Mouse (Mus musculus) lung, embryonic 16.5 days (tissue): ENCODE measurements around the gene Ttc16. TPM values are rescaled to one million over a fixed set of nuclear protein-coding genes. Genes with fewer than 3 reads are reported as not detected.

Experiments used
- ATAC-seq: fragments of 200-750 bp; cut with Nextera tagmentation; 2 replicates; pipeline ENCODE4 v1.8.0; 2017; ENCODE audit warnings: low read depth, mild to moderate bottlenecking, moderate library complexity
- H3K27ac ChIP-seq: fragments of 300-500 bp; sonication (generic); 2 replicates; pipeline ENCODE4 v1.5.1; 2014; ENCODE audit warnings: mild to moderate bottlenecking, control low read depth, low read length
- H3K27me3 ChIP-seq: fragments of 300-500 bp; sonication (generic); 2 replicates; pipeline ENCODE4 v1.6.1; 2014; ENCODE audit warnings: low read depth, low read length, mixed read lengths; ENCODE audit not compliant: control insufficient read depth, insufficient read depth
- H3K36me3 ChIP-seq: fragments of 300-500 bp; sonication (generic); 2 replicates; pipeline ENCODE4 v1.6.1; 2014; ENCODE audit warnings: low read length; ENCODE audit not compliant: control insufficient read depth, insufficient read depth
- H3K4me1 ChIP-seq: fragments of 300-500 bp; sonication (generic); replicated peaks from 2 replicates; pipeline ENCODE4 v1.6.1; 2014; ENCODE audit warnings: low read length, mixed read lengths; ENCODE audit not compliant: control insufficient read depth, insufficient read depth
- H3K4me2 ChIP-seq: fragments of 300-500 bp; sonication (generic); 2 replicates; pipeline ENCODE4 v1.6.1; 2014; ENCODE audit warnings: low read depth, low read length, control low read depth
- H3K4me3 ChIP-seq: fragments of 300-500 bp; sonication (generic); 2 replicates; pipeline ENCODE4 v1.5.1; 2014; ENCODE audit warnings: mild to moderate bottlenecking, low read length, control low read depth
- H3K9ac ChIP-seq: fragments of 300-500 bp; sonication (generic); 2 replicates; pipeline ENCODE4 v1.6.1; 2014; ENCODE audit warnings: low read length, control low read depth
- H3K9me3 ChIP-seq: fragments of 300-500 bp; sonication (generic); 2 replicates; pipeline ENCODE4 v1.6.1; 2016; ENCODE audit warnings: low read length; ENCODE audit not compliant: control insufficient read depth
- WGBS: fragments of 180-500 bp; shearing (Covaris S2); extraction: QIAGEN DNeasy Blood & Tissue Kit; methylation state at CpG from one replicate; pipeline ENCODE4 v1.1.7; 2014; 5-methylcytosine and 5-hydroxymethylcytosine counted together
- polyA plus RNA-seq: library from polyadenylated mRNA; unstranded; fragments of >200 nt; fragmentation: Nextera tagmentation; extraction: Ambion mirVana; gene quantifications from 2 replicates; pipeline ENCODE4 v1.2.1, GENCODE M21; 2015

Ttc16 gene
- polyA plus RNA-seq, 1 experiment from 2014 or later = 1.2 TPM

- H3K9me3 ChIP-seq = no peaks in the 10 kb centered on the region
- peaks cover 14% of the 10 kb centered on the region for H3K4me1 ChIP-seq
- no peak overlapping the region for H3K27ac ChIP-seq
- ATAC-seq = no peak
- no peak overlapping the region for H3K4me3 ChIP-seq
- 81% methylated on average over 3 of the region's 3 CpGs for whole genome bisulfite sequencing
- H3K4me2 ChIP-seq = no peak overlapping the region
- H3K36me3 ChIP-seq = no peaks in the 10 kb centered on the region
- no peak overlapping the region for H3K9ac ChIP-seq
- no peaks in the 10 kb centered on the region for H3K27me3 ChIP-seq
Measured at GRCm38 (mm10) chr2:32720053-32720452, 55.4 kb downstream of the Ttc16 start.

- WGBS = 33% methylated on average over 9 of the region's 9 CpGs
- Histone ChIP-seq H3K27ac (no peak overlapping the region), H3K36me3 (no peaks in the 10 kb centered on the region), H3K9me3 (no peaks in the 10 kb centered on the region), H3K4me1 (peaks cover 16% of the 10 kb centered on the region), H3K9ac (peak overlapping the region; percentile 43), H3K27me3 (no peaks in the 10 kb centered on the region), H3K4me3 (no peak overlapping the region), H3K4me2 (no peak overlapping the region)
- no peak for ATAC-seq
Measured at GRCm38 (mm10) chr2:32718761-32719160, 56.7 kb downstream of the Ttc16 start.

GRCm38 (mm10) chr2:32714987-32715425, 60.4 kb downstream of the Ttc16 start:
- 47% methylated on average over 4 of the region's 4 CpGs for WGBS

GRCm38 (mm10) chr2:32714117-32714986, 61.1 kb downstream of the Ttc16 start:
- H3K4me1 ChIP-seq = peaks cover 15% of the 10 kb centered on the region
- ATAC-seq = no peak
- H3K27me3 ChIP-seq = no peaks in the 10 kb centered on the region
- H3K4me2 ChIP-seq = peak overlapping the region; percentile 72; the same call in 1 of the 2 replicates
- peak overlapping the region; percentile 97 for H3K27ac ChIP-seq
- no peaks in the 10 kb centered on the region for H3K9me3 ChIP-seq
- no peak overlapping the region for H3K4me3 ChIP-seq
- H3K9ac ChIP-seq = peak overlapping the region; percentile 62
- H3K36me3 ChIP-seq = peaks cover 10% of the 10 kb centered on the region
- 46% methylated on average over 11 of the region's 11 CpGs for WGBS

More at GRCm38 (mm10) chr2:32714987-32715425, 60.4 kb downstream of the Ttc16 start:
- no peaks in the 10 kb centered on the region for H3K9me3 ChIP-seq
- ATAC-seq = no peak
- no peaks in the 10 kb centered on the region for H3K27me3 ChIP-seq
- H3K4me1 ChIP-seq = peaks cover 15% of the 10 kb centered on the region
- peaks cover 3% of the 10 kb centered on the region for H3K36me3 ChIP-seq
- H3K9ac ChIP-seq = no peak overlapping the region
- H3K4me3 ChIP-seq = no peak overlapping the region
- peak overlapping the region; percentile 62 for H3K27ac ChIP-seq
- no peak overlapping the region for H3K4me2 ChIP-seq

- peaks cover 20% of the 10 kb centered on the region for H3K36me3 ChIP-seq
- H3K27me3 ChIP-seq = no peaks in the 10 kb centered on the region
- under 1% methylated on average over 46 of the region's 79 CpGs for WGBS
- ATAC-seq = peak; percentile 89
- H3K9ac ChIP-seq = peak within 1 kb of the TSS; percentile 88
- peaks cover 15% of the 10 kb centered on the region for H3K4me1 ChIP-seq
- peak within 1 kb of the TSS; percentile 82 for H3K4me2 ChIP-seq
- H3K4me3 ChIP-seq = peak within 1 kb of the TSS; percentile 70
- H3K27ac ChIP-seq = peak within 1 kb of the TSS; percentile 97
- no peaks in the 10 kb centered on the region for H3K9me3 ChIP-seq
Measured at GRCm38 (mm10) chr2:32712934-32713817, 62.3 kb downstream of the Ttc16 start, which contains the start of gene Cdk9. TSS of gene Cdk9 (minus strand) at chr2:32713076.

- Histone ChIP-seq H3K4me1 (peaks cover 15% of the 10 kb centered on the region), H3K36me3 (peaks cover 26% of the 10 kb centered on the region), H3K4me2 (peak overlapping the region; percentile 82), H3K27me3 (no peaks in the 10 kb centered on the region), H3K9ac (peak overlapping the region; percentile 88), H3K4me3 (peak overlapping the region; percentile 70), H3K27ac (peak overlapping the region; percentile 97), H3K9me3 (no peaks in the 10 kb centered on the region)
- 0% methylated on average over 30 of the region's 44 CpGs for WGBS
- ATAC-seq = peak; percentile 93
Measured at GRCm38 (mm10) chr2:32712586-32712933, 62.9 kb downstream of the Ttc16 start.

- Histone ChIP-seq H3K9ac (peak overlapping the region; percentile 88), H3K4me2 (peak overlapping the region; percentile 82), H3K27me3 (no peaks in the 10 kb centered on the region), H3K27ac (peak overlapping the region; percentile 78), H3K9me3 (no peaks in the 10 kb centered on the region), H3K36me3 (peaks cover 28% of the 10 kb centered on the region), H3K4me3 (peak overlapping the region; percentile 70), H3K4me1 (peaks cover 15% of the 10 kb centered on the region)
- WGBS = 0% methylated on average over 41 of the region's 41 CpGs
- ATAC-seq = peak; percentile 41
Measured at GRCm38 (mm10) chr2:32712108-32712551, 63.3 kb downstream of the Ttc16 start.

GRCm38 (mm10) chr2:32711301-32712056, 64.0 kb downstream of the Ttc16 start:
- ATAC-seq = no peak
- H3K36me3 ChIP-seq = peaks cover 33% of the 10 kb centered on the region
- no peaks in the 10 kb centered on the region for H3K9me3 ChIP-seq
- no peaks in the 10 kb centered on the region for H3K27me3 ChIP-seq
- WGBS = 23% methylated on average over 9 of the region's 9 CpGs
- peak overlapping the region; percentile 82 for H3K4me2 ChIP-seq
- H3K4me1 ChIP-seq = peaks cover 15% of the 10 kb centered on the region
- H3K27ac ChIP-seq = peak overlapping the region; percentile 78; the same call in 1 of the 2 replicates
- peak overlapping the region; percentile 88 for H3K9ac ChIP-seq
- peak overlapping the region; percentile 70 for H3K4me3 ChIP-seq
